Mouse (Mus musculus) CH12.LX (cell line): ENCODE measurements around the gene Kirrel3.

Experiments used
- CTCF ChIP-seq, 2 experiments: IDR thresholded peaks in 1 of 2; conservative IDR thresholded peaks in 1 of 2; 2 replicates each; pipeline ENCODE4 v1.5.1; 2011 to 2012; ENCODE audit warnings: low read depth in 2 of 2, low read length in 2 of 2, improper control_type of control experiment in 1 of 2, inconsistent platforms in 1 of 2, mild to moderate bottlenecking in 1 of 2, moderate library complexity in 1 of 2
- MAX ChIP-seq: IDR thresholded peaks from 2 replicates; pipeline ENCODE4 v1.6.1; 2011; ENCODE audit warnings: low read length, improper control_type of control experiment
- POLR2A ChIP-seq: IDR thresholded peaks from 2 replicates; pipeline ENCODE4 v1.6.1; 2011; ENCODE audit warnings: low read depth, mild to moderate bottlenecking, improper control_type of control experiment, low read length
- SIN3A ChIP-seq: IDR thresholded peaks from 2 replicates; pipeline ENCODE4 v1.6.1; 2012; ENCODE audit warnings: low read length, improper control_type of control experiment, inconsistent platforms
- ZC3H11A ChIP-seq: IDR thresholded peaks from 2 replicates; pipeline ENCODE4 v1.6.1; 2012; ENCODE audit warnings: low read depth, mild to moderate bottlenecking, inconsistent platforms, low read length, improper control_type of control experiment

GRCm38 (mm10) chr9:34488267-34488666, 2.6 kb downstream of the Kirrel3 start:
- TF ChIP-seq ZC3H11A (no peak), SIN3A (no peak), CTCF (conservative IDR thresholded peaks at IDR 0.05 in 1 of 2, IDR thresholded peaks at IDR 0.05 in 1 of 2; ENCODE audit: low read depth in 2 of 2, low read length in 2 of 2) (no peak), POLR2A (no peak), MAX (no peak)
